In the genomic region with DNA sequence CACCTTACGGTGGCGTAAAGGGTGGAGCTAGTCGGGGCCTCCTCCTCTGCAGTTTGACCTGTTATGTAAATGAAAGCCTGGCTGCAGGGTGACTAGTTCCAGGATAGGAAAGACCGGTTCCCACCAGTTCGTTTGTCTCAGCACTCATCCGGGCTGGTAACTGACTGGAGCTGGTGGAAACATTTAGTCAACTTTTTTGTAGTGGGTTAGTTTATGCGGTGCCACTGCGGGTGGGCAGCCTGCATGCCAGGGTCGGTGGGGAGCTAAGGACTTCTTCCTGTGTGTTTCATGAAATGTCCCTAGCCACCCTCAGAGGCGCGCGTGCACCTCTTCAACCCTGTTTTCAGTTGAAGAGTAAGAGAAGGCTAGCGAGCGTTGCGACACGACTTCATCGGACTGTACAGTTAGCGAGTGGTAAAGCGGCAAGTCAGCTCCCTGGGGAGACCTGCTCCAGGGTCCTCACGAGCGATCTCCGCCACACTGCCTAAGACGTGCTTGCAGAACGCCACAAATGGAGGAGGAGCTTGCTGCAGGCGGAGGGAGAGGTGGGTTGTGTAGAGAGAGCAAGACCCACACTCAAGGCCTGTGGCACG, we compare ENCODE assay signal across 8 mouse cellular contexts.
DNase-seq lines count a peak whose midpoint lies in the region; ATAC-seq lines count a peak whose summit lies in the region.

No protein-coding gene starts in this region.

- H3K4me2 ChIP-seq in forebrain, embryonic 11.5 days (ENCODE audit: low read depth, low read length, severe bottlenecking): peak overlapping the region; percentile 51
- H3K4me2 ChIP-seq in kidney, embryonic 14.5 days (replicated peaks; ENCODE audit: low read depth, low read length): peak overlapping the region; percentile 54
- peak overlapping the region; percentile 53 for H3K4me2 ChIP-seq in lung, embryonic 15.5 days
- peak overlapping the region; percentile 43 for H3K4me2 ChIP-seq in stomach, embryonic 14.5 days (replicated peaks; ENCODE audit: low read depth, low read length)

- H3K4me3 ChIP-seq in forebrain, embryonic 11.5 days (ENCODE audit: low read depth, low read length): peak overlapping the region; percentile 11
- H3K4me3 ChIP-seq in kidney, embryonic 14.5 days (ENCODE audit: low read length): peak overlapping the region; percentile 20
- H3K4me3 ChIP-seq in lung, embryonic 15.5 days: peak overlapping the region; percentile 22
- peak overlapping the region; percentile 18 for H3K4me3 ChIP-seq in stomach, embryonic 14.5 days (ENCODE audit: low read depth, low read length)

- no peaks in the 10 kb centered on the region; the same call in 1 of the 2 replicates for H3K4me1 ChIP-seq in forebrain, embryonic 11.5 days (replicated peaks; ENCODE audit: control insufficient read depth, insufficient read depth, low read length)
- peaks cover 7% of the 10 kb centered on the region; the same call in 1 of the 2 replicates for H3K4me1 ChIP-seq in kidney, embryonic 14.5 days (ENCODE audit: control insufficient read depth, insufficient read depth, low read length)
- peaks cover 4% of the 10 kb centered on the region; the same call in 1 of the 2 replicates for H3K4me1 ChIP-seq in lung, embryonic 15.5 days
- peaks cover 3% of the 10 kb centered on the region; the same call in 1 of the 2 replicates for H3K4me1 ChIP-seq in stomach, embryonic 14.5 days (ENCODE audit: control insufficient read depth, insufficient read depth, low read length)

- ATAC-seq in common myeloid progenitor, adult 5-6 weeks (replicated peaks; ENCODE audit: low read depth, poor library complexity, severe bottlenecking): peak; percentile 45; the same call in 1 of the 2 replicates
- peak; percentile 40 for ATAC-seq in forebrain, embryonic 11.5 days (replicated peaks; ENCODE audit: low FRiP score)
- peak; percentile 62 for ATAC-seq in kidney, embryonic 14.5 days (ENCODE audit: low FRiP score, low TSS enrichment)
- ATAC-seq in lung, embryonic 15.5 days (ENCODE audit: borderline replicate concordance, extremely low read depth, low FRiP score, low TSS enrichment): peak; percentile 30; the same call in 1 of the 2 replicates
- peak; percentile 79 for ATAC-seq in stomach, embryonic 14.5 days (ENCODE audit: insufficient number of reproducible peaks, insufficient read depth, low FRiP score, low read depth)
- no peak for ATAC-seq in activated CD4-positive, CD25-positive, alpha-beta regulatory T cell, adult 4 months

- H3K36me3 ChIP-seq in forebrain, embryonic 11.5 days (ENCODE audit: control insufficient read depth, insufficient read depth, low read length): no peaks in the 10 kb centered on the region
- H3K36me3 ChIP-seq in kidney, embryonic 14.5 days (ENCODE audit: control insufficient read depth, insufficient read depth, low read length): no peaks in the 10 kb centered on the region
- no peaks in the 10 kb centered on the region for H3K36me3 ChIP-seq in lung, embryonic 15.5 days
- no peaks in the 10 kb centered on the region for H3K36me3 ChIP-seq in stomach, embryonic 14.5 days (ENCODE audit: control insufficient read depth, insufficient read depth, low read length)

- WGBS in forebrain, embryonic 11.5 days: 11% methylated on average over 26 of the region's 26 CpGs
- WGBS in kidney, embryonic 14.5 days: 9% methylated on average over 26 of the region's 26 CpGs
- WGBS in lung, embryonic 15.5 days: 9% methylated on average over 26 of the region's 26 CpGs
- 11% methylated on average over 26 of the region's 26 CpGs for WGBS in stomach, embryonic 14.5 days

- H3K9ac ChIP-seq in forebrain, embryonic 11.5 days (ENCODE audit: low read length): peak overlapping the region; percentile 28; the same call in 1 of the 2 replicates
- peak overlapping the region; percentile 51 for H3K9ac ChIP-seq in kidney, embryonic 14.5 days (ENCODE audit: low read depth, low read length)
- no peak overlapping the region for H3K9ac ChIP-seq in lung, embryonic 15.5 days
- 0 out of 2 replicates have a peak overlapping the region, but pooled peaks have one; percentile 10 for H3K9ac ChIP-seq in stomach, embryonic 14.5 days (replicated peaks; ENCODE audit: low read depth, low read length)

- no peak overlapping the region for H3K27ac ChIP-seq in forebrain, embryonic 11.5 days (ENCODE audit: low read depth, low read length)
- 0 out of 2 replicates have a peak overlapping the region, but pooled peaks have one; percentile 62 for H3K27ac ChIP-seq in kidney, embryonic 14.5 days (ENCODE audit: low read depth, low read length)
- H3K27ac ChIP-seq in lung, embryonic 15.5 days: no peak overlapping the region
- no peak overlapping the region for H3K27ac ChIP-seq in stomach, embryonic 14.5 days (ENCODE audit: low read length)

- no peaks in the 10 kb centered on the region; the same call in 1 of the 2 replicates for H3K27me3 ChIP-seq in forebrain, embryonic 11.5 days (ENCODE audit: control insufficient read depth, insufficient read depth, low read length)
- no peaks in the 10 kb centered on the region for H3K27me3 ChIP-seq in kidney, embryonic 14.5 days (ENCODE audit: control insufficient read depth, insufficient read depth, low read length)
- no peaks in the 10 kb centered on the region; the same call in 1 of the 2 replicates for H3K27me3 ChIP-seq in lung, embryonic 15.5 days
- no peaks in the 10 kb centered on the region for H3K27me3 ChIP-seq in stomach, embryonic 14.5 days (ENCODE audit: control insufficient read depth, insufficient read depth, low read length)

- no peaks in the 10 kb centered on the region for H3K9me3 ChIP-seq in forebrain, embryonic 11.5 days (ENCODE audit: control insufficient read depth, low read length)
- H3K9me3 ChIP-seq in kidney, embryonic 14.5 days (ENCODE audit: control insufficient read depth, low read length): no peaks in the 10 kb centered on the region
- no peaks in the 10 kb centered on the region for H3K9me3 ChIP-seq in lung, embryonic 15.5 days
- H3K9me3 ChIP-seq in stomach, embryonic 14.5 days (ENCODE audit: control insufficient read depth, low read depth, low read length): no peaks in the 10 kb centered on the region

- DNase-seq in forebrain, embryonic 11.5 days (ENCODE audit: low spot score): peak; percentile 54
- no peak for DNase-seq in adrenal gland, postnatal 14 days
- DNase-seq in right cerebral cortex, postnatal 10 days (ENCODE audit: low spot score in 2 of 2): no peak
